10 mouse cellular contexts compared by ENCODE assay signal in genomic region chr1:73906376-73906775, GRCm38 (mm10).
DNase-seq lines count a peak whose midpoint lies in the region; ATAC-seq and TF ChIP-seq lines count a peak whose summit lies in the region.
"Had no signal": no experiment of that assay in that cellular context is flagged by ENCODE, and none has a peak within 500 bp of the region (broad histone marks: within the 10 kb centered on the region; RNA-seq: fewer than 3 reads in every experiment).

No protein-coding gene starts in this region.

- 34% methylated on average over 6 of the region's 6 CpGs for WGBS in lung, embryonic 14.5 days
- 19% methylated on average over 6 of the region's 6 CpGs for WGBS in heart, adult 2 months

- DNase-seq in gastrocnemius, postnatal 25 days: peak; percentile 12
- no peak for DNase-seq in gastrocnemius, postnatal 14 days
- peak; percentile 83 for DNase-seq in lung, embryonic 14.5 days
- DNase-seq in lung, postnatal 36 days: no peak
- DNase-seq in heart, adult 2 months: peak; percentile 31 to 33
- peak; percentile 51 to 55 for DNase-seq in kidney, postnatal 4 days
- no peak for DNase-seq in thymus, postnatal 10 days (ENCODE audit: low spot score in 2 of 2)
- DNase-seq in right cerebral cortex, adult 2 months (ENCODE audit: low spot score in 2 of 2): no peak

- TF ChIP-seq EP300 in heart, adult 2 months (IDR thresholded peaks at IDR 0.05; ENCODE audit: insufficient read depth, low read depth, low read length): no peak

- no peak for ATAC-seq in lung, embryonic 14.5 days (ENCODE audit: insufficient read depth)

- no peak for TF ChIP-seq CTCF in lung, embryonic 14.5 days (IDR thresholded peaks at IDR 0.05; ENCODE audit: low read depth)
- no peak for TF ChIP-seq CTCF in heart, adult 2 months (IDR thresholded peaks at IDR 0.05)

- no peaks in the 10 kb centered on the region for H3K27me3 ChIP-seq in lung, embryonic 14.5 days (ENCODE audit: insufficient read depth, low read length)
- H3K27me3 ChIP-seq in heart, adult 2 months (ENCODE audit: control insufficient read depth, insufficient read depth, low read length): no peaks in the 10 kb centered on the region
- H3K27me3 ChIP-seq: stomach, embryonic 15.5 days had no signal

- no peak overlapping the region for H3K4me2 ChIP-seq in lung, embryonic 14.5 days
- H3K4me2 ChIP-seq: stomach, embryonic 15.5 days had no signal

- no peaks in the 10 kb centered on the region; the same call in 1 of the 2 replicates for H3K36me3 ChIP-seq in lung, embryonic 14.5 days (ENCODE audit: insufficient read depth)
- no peaks in the 10 kb centered on the region for H3K36me3 ChIP-seq in heart, adult 2 months (ENCODE audit: control insufficient read depth, insufficient read depth, low read length)
- H3K36me3 ChIP-seq: midbrain, embryonic 10.5 days; stomach, embryonic 15.5 days had no signal

- H3K4me3 ChIP-seq in lung, embryonic 14.5 days (ENCODE audit: low read depth, low read length): no peak overlapping the region
- H3K4me3 ChIP-seq in heart, adult 2 months: no peak overlapping the region
- H3K4me3 ChIP-seq: midbrain, embryonic 10.5 days; stomach, embryonic 15.5 days had no signal

- H3K9me3 ChIP-seq in lung, embryonic 14.5 days (ENCODE audit: low read depth, low read length): no peaks in the 10 kb centered on the region
- H3K9me3 ChIP-seq: midbrain, embryonic 10.5 days; stomach, embryonic 15.5 days had no signal

- no peak for TF ChIP-seq POLR2A in heart, adult 2 months (IDR thresholded peaks at IDR 0.05; ENCODE audit: insufficient read depth, low read depth, low read length)

- no peak overlapping the region; the same call in 1 of the 2 replicates for H3K27ac ChIP-seq in lung, embryonic 14.5 days (ENCODE audit: low read depth)
- H3K27ac ChIP-seq in heart, adult 2 months: no peak overlapping the region
- H3K27ac ChIP-seq: midbrain, embryonic 10.5 days; stomach, embryonic 15.5 days had no signal

- H3K9ac ChIP-seq in lung, embryonic 14.5 days: no peak overlapping the region
- H3K9ac ChIP-seq in heart, adult 2 months (ENCODE audit: low read depth, low read length): no peak overlapping the region
- H3K9ac ChIP-seq: stomach, embryonic 15.5 days had no signal

- intact Hi-C loops in gastrocnemius, postnatal 14 days (cut with DNase I; ENCODE audit: low total_unique reads): no loop called here
- intact Hi-C loops in heart, adult 2 months (cut with DNase I): no loop called here

- no peaks in the 10 kb centered on the region for H3K79me2 ChIP-seq in heart, adult 2 months (replicated peaks; ENCODE audit: control insufficient read depth, insufficient read depth, low read length)

- H3K4me1 ChIP-seq in lung, embryonic 14.5 days (ENCODE audit: insufficient read depth): no peaks in the 10 kb centered on the region; the same call in 1 of the 2 replicates
- H3K4me1 ChIP-seq in heart, adult 2 months (ENCODE audit: control insufficient read depth, insufficient read depth, low read length): peaks cover 4% of the 10 kb centered on the region

Comparison
In these comparisons a context has a peak if more than half of its experiments do, and no peak if none do; other contexts are left out.
1. DNase-seq: peak in gastrocnemius, postnatal 25 days (single experiment), lung, embryonic 14.5 days (single experiment), heart, adult 2 months (2 of 2) and kidney, postnatal 4 days (2 of 2); none in gastrocnemius, postnatal 14 days (single experiment), lung, postnatal 36 days (single experiment), thymus, postnatal 10 days (0 of 2) and right cerebral cortex, adult 2 months (0 of 2).